Mouse (Mus musculus) right cerebral cortex, postnatal 4 days (tissue): ENCODE results near the gene Olfr746.

ENCODE experiments used
- DNase-seq: peaks from one replicate; pipeline ENCODE4 v3.0.0-alpha.2; 2022

Gene Olfr746

GRCm38 (mm10) chr14:50646783-50647182, at the start of gene Olfr746:
Gene Olfr746 (plus strand): TSS chr14:50647083.
- no peak for DNase-seq

DNA sequence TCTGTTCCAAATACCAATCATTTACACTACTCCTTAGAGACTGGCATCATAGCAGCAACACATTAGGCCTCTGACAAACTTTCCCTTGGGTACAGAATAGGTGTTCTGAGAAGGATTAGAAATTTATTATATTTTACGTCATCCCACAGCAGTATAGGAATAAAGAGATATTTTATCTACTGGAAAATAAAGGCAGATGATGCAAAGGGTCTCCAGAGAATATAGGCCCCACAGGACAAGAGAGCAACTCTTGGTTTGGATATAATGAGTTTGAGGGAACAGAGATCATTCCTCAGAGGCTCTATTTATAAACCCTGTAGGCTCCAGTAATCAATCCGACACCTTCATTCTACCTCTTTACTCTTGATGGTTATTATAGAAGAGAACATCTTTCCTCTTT, 32.3 kb upstream of the Olfr746 start, which contains the start of gene Olfr744:
TSS of gene Olfr744 (plus strand) at position 301 of the 400 bp plus-strand sequence.
- no peak for DNase-seq

DNA sequence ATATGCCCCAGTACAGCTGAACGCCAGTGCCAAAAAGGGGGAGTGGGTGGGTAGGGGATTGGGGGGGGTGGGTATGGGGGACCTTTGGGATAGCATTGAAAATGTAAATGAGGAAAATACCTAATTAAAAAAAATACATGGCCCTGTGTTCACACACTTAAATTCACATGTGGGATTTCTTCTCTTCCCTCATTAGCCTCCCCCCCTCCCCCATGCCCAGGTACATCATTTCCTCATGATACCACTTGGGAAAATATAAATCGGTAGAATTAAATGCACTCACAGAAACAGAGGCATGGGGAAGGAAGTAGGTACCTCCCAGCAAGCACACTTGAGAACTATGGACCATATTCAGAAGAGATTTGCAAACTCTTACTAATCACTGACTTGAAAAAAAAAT, 7.8 kb upstream of the Olfr746 start, which contains the start of gene Olfr745:
TSS of gene Olfr745 (plus strand) at position 301 of the 400 bp plus-strand sequence.
- no peak for DNase-seq

DNA sequence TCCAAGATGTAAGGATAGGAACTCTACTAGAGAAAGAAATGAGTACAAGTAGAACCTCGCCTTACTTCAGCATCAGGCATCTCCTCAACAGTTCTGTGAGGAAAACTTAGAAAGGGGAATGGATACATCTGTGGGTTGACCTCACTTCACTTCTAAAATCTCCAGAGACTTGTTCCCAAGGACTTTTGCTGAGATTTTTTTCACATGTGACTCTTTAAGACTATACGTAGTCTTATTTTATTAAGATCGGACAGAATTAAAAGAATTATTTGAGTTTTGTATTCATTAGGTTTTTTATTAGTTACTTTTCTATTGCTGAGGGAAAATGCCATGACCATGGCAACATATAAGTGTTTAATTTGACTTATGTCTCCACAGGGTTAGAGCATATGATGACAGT, 46.2 kb downstream of the Olfr746 start, which contains the start of gene Olfr747:
TSS of gene Olfr747 (minus strand) at position 101 of the 400 bp plus-strand sequence.
- no peak for DNase-seq
